ENCODE assay signal across 8 mouse cellular contexts in the genomic region with DNA sequence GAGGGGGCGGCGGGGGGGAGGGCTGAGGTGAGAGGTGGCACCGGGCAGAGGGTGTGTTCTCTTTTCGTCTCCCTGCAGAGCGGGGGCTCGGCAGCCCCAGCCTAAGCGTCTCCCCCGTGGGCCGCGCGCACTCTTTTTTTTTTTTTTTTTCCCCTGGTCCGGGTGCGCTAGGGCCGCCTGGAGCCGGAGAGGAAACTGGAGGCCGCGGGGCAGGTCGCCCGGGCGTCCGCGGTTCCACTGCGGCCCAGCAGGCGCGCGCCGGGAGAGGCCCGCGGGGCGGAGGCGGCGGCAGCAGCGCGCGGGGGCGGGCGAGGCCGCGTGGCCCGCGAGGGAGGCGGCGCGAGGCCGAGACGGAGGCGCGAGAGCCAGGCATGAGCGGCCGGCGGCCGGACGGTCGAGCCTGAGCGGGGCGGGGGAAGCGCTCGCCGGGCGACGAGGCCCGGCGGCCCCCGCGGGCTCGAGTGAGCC. TPM values are rescaled to one million over a fixed set of nuclear protein-coding genes. Genes with fewer than 3 reads are reported as not detected.
DNase-seq lines count a peak whose midpoint lies in the region; ATAC-seq lines count a peak whose summit lies in the region.

No protein-coding gene starts in this region.

- DNase-seq in forebrain, embryonic 10.5 days (ENCODE audit: extremely low spot score, low spot score): peak; percentile 51
- DNase-seq in neural tube, embryonic 11.5 days (ENCODE audit: low spot score): peak; percentile 57
- DNase-seq in left cerebral cortex, postnatal 25 days (ENCODE audit: low spot score in 2 of 2): no peak
- DNase-seq in thymus, postnatal 4 days: no peak
- no peak for DNase-seq in thymus, adult 18-20 months

- H3K9ac ChIP-seq in kidney, embryonic 16.5 days (replicated peaks; ENCODE audit: low read length): peak overlapping the region; percentile 99
- peak overlapping the region; percentile 99 for H3K9ac ChIP-seq in neural tube, embryonic 11.5 days (ENCODE audit: low read length)

- H3K4me3 ChIP-seq in megakaryocyte, embryonic 14.5 days (replicated peaks): peak overlapping the region; percentile 88
- H3K4me3 ChIP-seq in forebrain, embryonic 10.5 days: peak overlapping the region; percentile 46
- H3K4me3 ChIP-seq in kidney, embryonic 16.5 days (ENCODE audit: low read length): peak overlapping the region; percentile 78
- H3K4me3 ChIP-seq in neural tube, embryonic 11.5 days (ENCODE audit: low read depth, low read length): peak overlapping the region; percentile 83

- H3K27me3 ChIP-seq in megakaryocyte, embryonic 14.5 days (replicated peaks): peaks cover 95% of the 10 kb centered on the region
- H3K27me3 ChIP-seq in forebrain, embryonic 10.5 days (ENCODE audit: poor library complexity, severe bottlenecking): peaks cover 100% of the 10 kb centered on the region
- H3K27me3 ChIP-seq in kidney, embryonic 16.5 days (ENCODE audit: insufficient read depth, low read length): no peaks in the 10 kb centered on the region
- H3K27me3 ChIP-seq in neural tube, embryonic 11.5 days (ENCODE audit: control insufficient read depth, insufficient read depth, low read length): peaks cover 34% of the 10 kb centered on the region

- ATAC-seq in megakaryocyte, adult 5-6 weeks (ENCODE audit: poor library complexity, severe bottlenecking): no peak
- ATAC-seq in kidney, embryonic 16.5 days (ENCODE audit: low FRiP score, low TSS enrichment): peak; percentile 40
- peak; percentile 33 for ATAC-seq in neural tube, embryonic 11.5 days (ENCODE audit: insufficient read depth, low FRiP score, low TSS enrichment)

- intact Hi-C loops in left cerebral cortex, postnatal 25 days (cut with DNase I): loop anchor here (5.0 kb wide), 6 partner anchors 48 to 717 kb away; partner anchors contain the start of gene Evx2

- H3K27ac ChIP-seq in forebrain, embryonic 10.5 days: no peak overlapping the region
- H3K27ac ChIP-seq in kidney, embryonic 16.5 days (ENCODE audit: low read length): peak overlapping the region; percentile 100
- H3K27ac ChIP-seq in neural tube, embryonic 11.5 days (ENCODE audit: low read depth, low read length): peak overlapping the region; percentile 100

- peaks cover 15% of the 10 kb centered on the region for H3K4me1 ChIP-seq in megakaryocyte, embryonic 14.5 days
- H3K4me1 ChIP-seq in forebrain, embryonic 10.5 days: peaks cover 16% of the 10 kb centered on the region
- H3K4me1 ChIP-seq in kidney, embryonic 16.5 days (ENCODE audit: insufficient read depth, low read length): peaks cover 43% of the 10 kb centered on the region
- peaks cover 17% of the 10 kb centered on the region for H3K4me1 ChIP-seq in neural tube, embryonic 11.5 days (ENCODE audit: control insufficient read depth, insufficient read depth, low read length)

- H3K9me3 ChIP-seq in megakaryocyte, embryonic 14.5 days: no peaks in the 10 kb centered on the region
- no peaks in the 10 kb centered on the region for H3K9me3 ChIP-seq in forebrain, embryonic 10.5 days
- H3K9me3 ChIP-seq in kidney, embryonic 16.5 days (ENCODE audit: low read length): no peaks in the 10 kb centered on the region
- no peaks in the 10 kb centered on the region for H3K9me3 ChIP-seq in neural tube, embryonic 11.5 days (ENCODE audit: control insufficient read depth, low read length)

- peak overlapping the region; percentile 72 for H3K4me2 ChIP-seq in kidney, embryonic 16.5 days (replicated peaks; ENCODE audit: low read depth, low read length)
- peak overlapping the region; percentile 85 for H3K4me2 ChIP-seq in neural tube, embryonic 11.5 days (ENCODE audit: low read depth)

- no peaks in the 10 kb centered on the region for H3K36me3 ChIP-seq in megakaryocyte, embryonic 14.5 days (replicated peaks; ENCODE audit: low read length)
- H3K36me3 ChIP-seq in forebrain, embryonic 10.5 days (replicated peaks): no peaks in the 10 kb centered on the region
- no peaks in the 10 kb centered on the region for H3K36me3 ChIP-seq in kidney, embryonic 16.5 days (ENCODE audit: insufficient read depth, low read length)
- H3K36me3 ChIP-seq in neural tube, embryonic 11.5 days (ENCODE audit: control insufficient read depth, insufficient read depth, low read length): no peaks in the 10 kb centered on the region

- WGBS in forebrain, embryonic 10.5 days: 5% methylated on average over 65 of the region's 66 CpGs
- WGBS in kidney, embryonic 16.5 days: under 1% methylated on average over 27 of the region's 66 CpGs
- WGBS in neural tube, embryonic 11.5 days: 0% methylated on average over 31 of the region's 66 CpGs

RNA-seq across cellular contexts. Expression of gene Hoxd8, which starts 0.6 kb away (rescaled TPM):
- not detected in 2 replicates for polyA plus RNA-seq in megakaryocyte, embryonic 14.5 days (2012; ENCODE audit: insufficient read depth, low replicate concordance)
- not detected in 2 replicates for total RNA-seq in megakaryocyte, adult 5-6 weeks (2015)
- not detected in 2 replicates for total RNA-seq in megakaryocyte, adult 5-6 weeks (2017)
- polyA plus RNA-seq in forebrain, embryonic 10.5 days (2016; fragmentation: Nextera tagmentation; extraction: Ambion mirVana): not detected in 2 replicates
- 41.0 and 45.6 TPM in 2 replicates for polyA plus RNA-seq in kidney, embryonic 16.5 days (2015; fragmentation: Nextera tagmentation; extraction: Ambion mirVana)
- 21.3 and 23.1 TPM in 2 replicates for polyA plus RNA-seq in neural tube, embryonic 11.5 days (2014; fragmentation: Nextera tagmentation; extraction: Ambion mirVana)
- under 1 TPM in 1 of 2 experiments, not detected in 1; 0.14 TPM for total RNA-seq in left cerebral cortex, postnatal 25 days (2021)

RNA-seq across cellular contexts. Expression of gene Hoxd3, which starts 6.7 kb away (rescaled TPM):
- not detected in 2 replicates for polyA plus RNA-seq in megakaryocyte, embryonic 14.5 days (2012; ENCODE audit: insufficient read depth, low replicate concordance)
- not detected in 2 replicates for total RNA-seq in megakaryocyte, adult 5-6 weeks (2015)
- total RNA-seq in megakaryocyte, adult 5-6 weeks (2017): 0.26 TPM in 1 of 2 replicates, not detected in the other
- 0.10 TPM in 1 of 2 replicates, not detected in the other for polyA plus RNA-seq in forebrain, embryonic 10.5 days (2016; fragmentation: Nextera tagmentation; extraction: Ambion mirVana)
- 14.6 and 15.4 TPM in 2 replicates for polyA plus RNA-seq in kidney, embryonic 16.5 days (2015; fragmentation: Nextera tagmentation; extraction: Ambion mirVana)
- polyA plus RNA-seq in neural tube, embryonic 11.5 days (2014; fragmentation: Nextera tagmentation; extraction: Ambion mirVana): 52.7 and 55.0 TPM in 2 replicates
- not detected for total RNA-seq in left cerebral cortex, postnatal 25 days (2021)

RNA-seq across cellular contexts. Expression of gene Hoxd4, which starts 6.7 kb away (rescaled TPM):
- not detected in 2 replicates for polyA plus RNA-seq in megakaryocyte, embryonic 14.5 days (2012; ENCODE audit: insufficient read depth, low replicate concordance)
- not detected in 2 replicates for total RNA-seq in megakaryocyte, adult 5-6 weeks (2015)
- total RNA-seq in megakaryocyte, adult 5-6 weeks (2017): not detected in 2 replicates
- polyA plus RNA-seq in forebrain, embryonic 10.5 days (2016; fragmentation: Nextera tagmentation; extraction: Ambion mirVana): not detected in 2 replicates
- 4.5 and 4.9 TPM in 2 replicates for polyA plus RNA-seq in kidney, embryonic 16.5 days (2015; fragmentation: Nextera tagmentation; extraction: Ambion mirVana)
- polyA plus RNA-seq in neural tube, embryonic 11.5 days (2014; fragmentation: Nextera tagmentation; extraction: Ambion mirVana): 9.2 and 11.2 TPM in 2 replicates
- total RNA-seq in left cerebral cortex, postnatal 25 days (2021): not detected

RNA-seq across cellular contexts. Expression of gene Hoxd9, which starts 7.5 kb away (rescaled TPM):
- not detected in 2 replicates for polyA plus RNA-seq in megakaryocyte, embryonic 14.5 days (2012; ENCODE audit: insufficient read depth, low replicate concordance)
- not detected in 2 replicates for total RNA-seq in megakaryocyte, adult 5-6 weeks (2015)
- not detected in 2 replicates for total RNA-seq in megakaryocyte, adult 5-6 weeks (2017)
- not detected in 2 replicates for polyA plus RNA-seq in forebrain, embryonic 10.5 days (2016; fragmentation: Nextera tagmentation; extraction: Ambion mirVana)
- 38.2 and 38.4 TPM in 2 replicates for polyA plus RNA-seq in kidney, embryonic 16.5 days (2015; fragmentation: Nextera tagmentation; extraction: Ambion mirVana)
- 14.3 and 17.3 TPM in 2 replicates for polyA plus RNA-seq in neural tube, embryonic 11.5 days (2014; fragmentation: Nextera tagmentation; extraction: Ambion mirVana)
- total RNA-seq in left cerebral cortex, postnatal 25 days (2021): not detected

RNA-seq across cellular contexts. Expression of gene Hoxd10, which starts 13.3 kb away (rescaled TPM):
- not detected in 2 replicates for polyA plus RNA-seq in megakaryocyte, embryonic 14.5 days (2012; ENCODE audit: insufficient read depth, low replicate concordance)
- not detected in 2 replicates for total RNA-seq in megakaryocyte, adult 5-6 weeks (2015)
- total RNA-seq in megakaryocyte, adult 5-6 weeks (2017): not detected in 2 replicates
- polyA plus RNA-seq in forebrain, embryonic 10.5 days (2016; fragmentation: Nextera tagmentation; extraction: Ambion mirVana): not detected in 2 replicates
- polyA plus RNA-seq in kidney, embryonic 16.5 days (2015; fragmentation: Nextera tagmentation; extraction: Ambion mirVana): 33.5 and 38.5 TPM in 2 replicates
- polyA plus RNA-seq in neural tube, embryonic 11.5 days (2014; fragmentation: Nextera tagmentation; extraction: Ambion mirVana): 28.1 and 29.3 TPM in 2 replicates
- not detected for total RNA-seq in left cerebral cortex, postnatal 25 days (2021)

Comparison
In these comparisons a context has a peak if more than half of its experiments do, and no peak if none do; other contexts are left out.
1. DNase-seq: peak in forebrain, embryonic 10.5 days (single experiment) and neural tube, embryonic 11.5 days (single experiment); none in left cerebral cortex, postnatal 25 days (0 of 2), thymus, postnatal 4 days (single experiment) and thymus, adult 18-20 months (0 of 2).
2. RNA of gene Hoxd8, which starts 0.6 kb away (polyA plus RNA-seq): 41.0 to 45.6 TPM in kidney, embryonic 16.5 days and 21.3 to 23.1 TPM in neural tube, embryonic 11.5 days; not detected in megakaryocyte, embryonic 14.5 days and not detected in forebrain, embryonic 10.5 days; every median in the first group is over 10 times any median in the second.
3. RNA of gene Hoxd3, which starts 6.7 kb away (polyA plus RNA-seq): 52.7 to 55.0 TPM in neural tube, embryonic 11.5 days and 14.6 to 15.4 TPM in kidney, embryonic 16.5 days; 0.10 TPM in forebrain, embryonic 10.5 days and not detected in megakaryocyte, embryonic 14.5 days; every median in the first group is over 10 times any median in the second.
4. Peak in every context shown above with its lines, with median percentiles within 50 percentile points of each other: H3K4me3 ChIP-seq.